Mouse (Mus musculus): Measurements from ENCODE around the gene Grk5.

GRCm38 (mm10) chr19:61051151-61051550, 161.6 kb downstream of the Grk5 start:
- TF ChIP-seq CTCF (IDR thresholded peaks at IDR 0.05; ENCODE audit: extremely low read depth, insufficient read depth, low read length), result no peak
- no peak for TF ChIP-seq POLR2A (IDR thresholded peaks at IDR 0.05; ENCODE audit: extremely low read depth, insufficient read depth, low read length)

All from cortical plate, adult 2 months (tissue).